Mouse (Mus musculus) forebrain, embryonic 13.5 days (tissue): ENCODE measurements at regions not wholly inside any gene's neighbourhood (a gene's known extent, or its start where the extent isn't known, plus 50 kb on each side); places are given as distances from the start of the nearest gene placed in this dataset.

ENCODE experiments used
- ATAC-seq: fragments of 200-750 bp; cut with Nextera tagmentation; 2 replicates; pipeline ENCODE4 v1.8.0; 2017
- H3K27ac ChIP-seq: fragments of 300-500 bp; sonication (generic); 2 replicates; pipeline ENCODE4 v1.5.1; 2015; ENCODE audit warnings: inconsistent platforms, mild to moderate bottlenecking, moderate library complexity
- H3K27me3 ChIP-seq: fragments of 300-500 bp; sonication (generic); 2 replicates; pipeline ENCODE4 v1.6.1; 2015; ENCODE audit warnings: mild to moderate bottlenecking, inconsistent platforms
- H3K36me3 ChIP-seq: fragments of 300-500 bp; sonication (generic); 2 replicates; pipeline ENCODE4 v1.6.1; 2015; ENCODE audit warnings: mild to moderate bottlenecking, inconsistent platforms; ENCODE audit not compliant: poor library complexity, severe bottlenecking
- H3K4me1 ChIP-seq: fragments of 300-500 bp; sonication (generic); 2 replicates; pipeline ENCODE4 v1.6.1; 2015; ENCODE audit warnings: inconsistent platforms
- H3K4me2 ChIP-seq: fragments of 300-500 bp; sonication (generic); 2 replicates; pipeline ENCODE4 v1.6.1; 2015; ENCODE audit warnings: inconsistent platforms, mild to moderate bottlenecking, moderate library complexity
- H3K4me3 ChIP-seq: fragments of 300-500 bp; sonication (generic); 2 replicates; pipeline ENCODE4 v1.5.1; 2015; ENCODE audit warnings: mild to moderate bottlenecking, inconsistent platforms
- H3K9ac ChIP-seq: fragments of 300-500 bp; sonication (generic); 2 replicates; pipeline ENCODE4 v1.6.1; 2015; ENCODE audit warnings: mild to moderate bottlenecking, inconsistent platforms
- H3K9me3 ChIP-seq: fragments of 300-500 bp; sonication (generic); replicated peaks from 2 replicates; pipeline ENCODE4 v1.6.1; 2016; ENCODE audit warnings: inconsistent platforms
- WGBS: fragments of 180-500 bp; shearing (Covaris S2); methylation state at CpG from one replicate; pipeline ENCODE4 v1.1.7; 2015; 5-methylcytosine and 5-hydroxymethylcytosine counted together

DNA sequence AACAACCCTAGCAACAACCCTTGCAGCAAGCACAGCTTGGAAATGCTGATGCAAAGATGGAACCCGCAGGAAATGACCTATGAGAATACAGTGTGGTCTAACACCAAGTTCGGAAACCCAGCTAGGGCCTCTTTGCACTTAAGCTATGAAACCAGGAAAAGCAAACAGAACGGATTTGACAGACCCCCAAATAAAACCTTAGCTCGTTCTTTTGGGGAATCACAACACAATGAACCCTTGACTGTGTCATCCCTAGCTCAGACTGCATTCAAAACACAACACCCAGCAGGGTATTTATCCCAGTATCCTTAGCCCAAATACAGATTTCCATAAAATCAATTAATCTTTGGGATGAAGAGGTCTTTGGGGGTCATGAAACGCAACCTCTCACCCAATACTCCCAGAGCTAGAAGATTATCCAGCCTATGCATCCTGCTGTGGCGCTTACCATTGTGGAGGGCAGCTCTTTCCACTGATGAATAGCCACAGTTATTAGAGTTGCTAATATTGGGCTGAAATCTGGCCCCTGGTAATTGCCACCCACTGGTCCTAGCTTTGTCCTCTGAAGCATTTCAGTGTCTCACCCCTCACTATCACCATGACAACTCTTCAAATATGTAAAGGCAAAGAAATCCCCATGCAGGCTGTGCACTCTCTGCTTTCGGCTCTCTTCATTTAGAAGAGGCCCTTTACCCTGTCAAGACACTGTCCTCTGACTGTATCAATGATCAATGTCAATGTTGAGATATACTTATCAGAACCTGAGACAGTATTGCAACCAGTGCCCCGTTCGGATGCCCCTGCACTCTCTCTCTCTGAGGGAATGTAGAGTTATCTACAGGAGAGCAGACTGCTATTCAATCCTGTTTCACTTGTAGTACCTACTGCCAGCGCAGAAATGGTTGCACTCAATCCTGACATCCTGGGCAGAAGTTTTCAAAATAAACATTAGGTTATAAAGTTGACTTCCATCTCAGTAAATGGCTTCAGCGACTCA, 277.7 kb downstream of the Ube2cbp start:
- no peaks in the 10 kb centered on the region for H3K27me3 ChIP-seq
- H3K4me2 ChIP-seq: no peak overlapping the region
- H3K9me3 ChIP-seq: no peaks in the 10 kb centered on the region
- WGBS: 18% methylated on average over 11 of the region's 11 CpGs
- H3K4me3 ChIP-seq: no peak overlapping the region
- peak; percentile 72; the same call in 1 of the 2 replicates for ATAC-seq
- H3K9ac ChIP-seq: no peak overlapping the region
- H3K27ac ChIP-seq: no peak overlapping the region
- no peaks in the 10 kb centered on the region for H3K36me3 ChIP-seq
- peaks cover 17% of the 10 kb centered on the region for H3K4me1 ChIP-seq

DNA sequence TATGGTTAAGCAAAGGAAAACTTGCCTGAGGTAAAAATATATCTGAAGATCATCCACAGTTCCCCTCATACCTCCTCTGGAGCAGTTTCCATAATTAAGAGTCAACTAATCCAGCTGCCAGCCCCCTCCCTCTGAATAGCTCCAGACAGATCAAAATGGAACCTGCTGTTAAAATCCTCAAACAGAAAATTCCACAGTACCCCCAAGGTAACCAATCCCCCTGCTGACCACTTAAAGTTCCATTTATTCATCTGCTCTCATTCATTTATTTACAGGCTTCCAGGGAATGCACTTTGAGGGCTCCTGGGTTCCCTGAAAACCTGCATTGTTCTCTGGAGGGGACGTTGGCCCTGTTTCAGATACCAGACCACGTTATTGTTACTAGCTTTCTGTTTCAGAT, 275.9 kb downstream of the Ube2cbp start:
- H3K4me3 ChIP-seq: no peak overlapping the region
- WGBS: 2% methylated on average over 2 of the region's 2 CpGs
- H3K4me2 ChIP-seq: no peak overlapping the region
- peaks cover 17% of the 10 kb centered on the region for H3K4me1 ChIP-seq
- no peaks in the 10 kb centered on the region for H3K9me3 ChIP-seq
- H3K27me3 ChIP-seq: no peaks in the 10 kb centered on the region
- ATAC-seq: 0 out of 2 replicates have a peak, but pooled peaks have one; percentile 8
- H3K9ac ChIP-seq: no peak overlapping the region
- H3K27ac ChIP-seq: no peak overlapping the region
- no peaks in the 10 kb centered on the region for H3K36me3 ChIP-seq

DNA sequence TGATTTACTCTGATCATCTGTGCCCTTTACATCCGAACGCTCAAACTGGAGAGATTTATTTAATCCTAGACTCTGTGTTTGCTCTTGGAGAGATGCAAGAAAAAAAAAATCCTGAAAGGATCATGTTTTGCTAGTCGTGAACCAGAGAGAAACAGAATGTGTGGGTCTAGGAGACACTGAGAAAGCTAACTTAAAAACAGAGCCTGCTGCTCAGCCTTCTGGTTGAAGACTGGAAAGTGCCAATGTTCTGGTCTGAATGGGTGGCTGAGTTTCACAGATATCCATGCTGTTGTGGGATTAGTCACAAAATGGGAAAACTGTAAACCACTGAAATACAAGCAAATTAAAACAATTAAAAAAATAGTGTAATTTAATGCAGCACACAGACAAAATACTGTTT, 259.7 kb downstream of the Ube2cbp start:
- 84% methylated on average over 3 of the region's 3 CpGs for WGBS
- Histone ChIP-seq H3K4me1 (no peaks in the 10 kb centered on the region), H3K4me2 (no peak overlapping the region), H3K4me3 (no peak overlapping the region), H3K27ac (no peak overlapping the region), H3K9me3 (no peaks in the 10 kb centered on the region), H3K9ac (no peak overlapping the region), H3K27me3 (no peaks in the 10 kb centered on the region), H3K36me3 (no peaks in the 10 kb centered on the region)
- no peak for ATAC-seq

DNA sequence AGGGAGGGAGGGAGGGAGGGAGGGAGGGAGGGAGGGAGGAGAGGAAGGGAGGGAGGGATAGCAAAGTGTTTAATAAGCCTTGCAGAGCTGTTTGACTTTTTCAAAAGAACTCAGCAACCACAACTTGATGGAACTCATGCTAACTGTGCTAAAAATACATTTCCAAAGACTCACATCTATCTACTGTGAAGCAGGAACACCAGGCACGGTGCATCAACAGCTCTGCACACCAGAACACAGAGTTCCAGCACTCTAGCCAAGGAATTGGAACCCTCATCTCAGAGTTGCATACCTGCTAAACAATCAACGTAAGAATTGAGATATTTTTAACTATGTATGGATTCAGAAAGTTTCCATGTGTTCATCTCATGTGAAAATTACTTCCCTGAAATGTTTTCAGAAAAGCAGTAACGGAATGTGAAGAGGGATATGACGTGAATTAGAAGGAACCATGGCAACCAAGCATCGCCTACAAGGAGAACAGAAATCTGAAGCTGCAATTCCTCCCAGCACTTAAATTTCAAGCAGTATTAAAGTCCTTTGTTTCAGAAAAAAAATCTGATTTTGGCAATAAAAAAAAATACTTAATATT, 256.3 kb downstream of the Ube2cbp start:
- no peaks in the 10 kb centered on the region for H3K4me1 ChIP-seq
- no peaks in the 10 kb centered on the region for H3K9me3 ChIP-seq
- no peaks in the 10 kb centered on the region for H3K36me3 ChIP-seq
- no peak overlapping the region for H3K4me3 ChIP-seq
- H3K27me3 ChIP-seq: no peaks in the 10 kb centered on the region
- ATAC-seq: no peak
- WGBS: 86% methylated on average over 5 of the region's 5 CpGs
- H3K9ac ChIP-seq: no peak overlapping the region
- no peak overlapping the region for H3K27ac ChIP-seq
- no peak overlapping the region for H3K4me2 ChIP-seq

DNA sequence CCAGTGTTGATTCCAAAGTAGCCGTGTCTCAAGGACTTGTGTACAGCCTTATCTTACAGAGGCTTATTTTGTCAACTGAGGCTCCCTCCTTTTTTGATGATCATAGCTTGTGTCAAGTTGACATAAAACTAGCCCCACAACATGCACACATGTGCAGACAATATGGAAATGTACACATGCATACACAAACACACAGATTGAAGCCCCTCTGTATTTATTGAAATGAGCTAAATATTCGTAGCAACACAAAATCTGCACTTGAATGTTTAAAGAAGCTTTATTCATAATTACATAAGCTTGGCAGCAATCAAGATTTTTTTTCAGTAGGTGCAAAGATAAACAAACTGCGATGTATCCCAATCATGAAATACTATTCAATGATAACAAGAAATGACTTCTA, 253.5 kb downstream of the Ube2cbp start:
- ATAC-seq: peak; percentile 62; the same call in 1 of the 2 replicates
- Histone ChIP-seq H3K4me1 (no peaks in the 10 kb centered on the region), H3K36me3 (no peaks in the 10 kb centered on the region), H3K4me3 (no peak overlapping the region), H3K9me3 (no peaks in the 10 kb centered on the region), H3K4me2 (no peak overlapping the region), H3K27ac (no peak overlapping the region), H3K27me3 (no peaks in the 10 kb centered on the region), H3K9ac (no peak overlapping the region)
- 87% methylated on average over 3 of the region's 3 CpGs for WGBS

DNA sequence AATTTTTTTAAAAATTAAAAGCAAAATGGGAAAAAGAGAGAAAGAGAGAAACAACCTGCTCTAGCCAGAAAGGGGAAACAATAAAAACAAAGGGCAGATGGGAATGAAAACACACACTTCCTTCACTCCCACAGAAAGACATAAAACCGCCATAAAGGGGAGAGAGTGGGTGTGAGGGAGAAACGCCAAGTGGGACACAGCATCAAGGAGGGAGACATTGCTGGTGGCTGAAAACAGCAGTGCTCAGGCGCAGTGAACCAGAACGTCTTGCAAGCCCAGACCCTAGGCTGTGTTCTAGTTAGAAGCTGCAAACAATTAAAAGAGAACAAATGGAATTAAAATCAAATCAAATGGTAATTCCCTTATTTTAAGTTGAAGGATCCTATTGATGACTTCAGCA, 245.1 kb downstream of the Ube2cbp start:
- Histone ChIP-seq H3K9me3 (0 out of 2 replicates have a peak, but pooled peaks cover 3% of the 10 kb centered on the region), H3K36me3 (no peaks in the 10 kb centered on the region)
- 87% methylated on average over 4 of the region's 4 CpGs for WGBS

DNA sequence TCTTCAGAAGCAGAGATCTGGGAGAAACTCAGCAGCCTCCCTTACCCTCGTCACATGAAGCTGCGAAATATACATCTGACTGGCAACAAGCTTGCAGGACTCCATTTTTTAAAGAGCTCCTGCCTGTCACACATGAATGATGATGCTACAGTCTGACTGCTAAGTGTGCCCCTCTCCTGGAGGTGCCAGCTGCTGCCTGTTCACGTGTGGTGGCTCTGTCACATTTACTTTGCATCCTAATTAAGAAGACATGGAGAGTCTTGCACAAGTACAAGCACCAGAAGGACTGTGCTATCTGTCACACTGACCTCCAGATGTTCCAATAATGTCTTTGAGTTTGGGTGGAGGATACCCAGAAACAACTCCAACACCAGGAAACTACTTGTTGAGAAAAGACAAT, 240.2 kb downstream of the Ube2cbp start:
- no peak overlapping the region for H3K4me3 ChIP-seq
- ATAC-seq: no peak
- H3K4me1 ChIP-seq: no peaks in the 10 kb centered on the region
- H3K9ac ChIP-seq: no peak overlapping the region
- H3K27ac ChIP-seq: no peak overlapping the region
- H3K4me2 ChIP-seq: no peak overlapping the region
- no peaks in the 10 kb centered on the region for H3K36me3 ChIP-seq
- H3K27me3 ChIP-seq: peaks cover 3% of the 10 kb centered on the region; the same call in 1 of the 2 replicates
- no peaks in the 10 kb centered on the region for H3K9me3 ChIP-seq
- 56% methylated on average over 3 of the region's 3 CpGs for WGBS

More for the DNA sequence above, 245.1 kb downstream of the Ube2cbp start:
- H3K4me3 ChIP-seq: no peak overlapping the region
- no peaks in the 10 kb centered on the region for H3K27me3 ChIP-seq
- H3K9ac ChIP-seq: no peak overlapping the region
- no peak overlapping the region for H3K27ac ChIP-seq
- H3K4me1 ChIP-seq: no peaks in the 10 kb centered on the region
- ATAC-seq: no peak
- H3K4me2 ChIP-seq: no peak overlapping the region

DNA sequence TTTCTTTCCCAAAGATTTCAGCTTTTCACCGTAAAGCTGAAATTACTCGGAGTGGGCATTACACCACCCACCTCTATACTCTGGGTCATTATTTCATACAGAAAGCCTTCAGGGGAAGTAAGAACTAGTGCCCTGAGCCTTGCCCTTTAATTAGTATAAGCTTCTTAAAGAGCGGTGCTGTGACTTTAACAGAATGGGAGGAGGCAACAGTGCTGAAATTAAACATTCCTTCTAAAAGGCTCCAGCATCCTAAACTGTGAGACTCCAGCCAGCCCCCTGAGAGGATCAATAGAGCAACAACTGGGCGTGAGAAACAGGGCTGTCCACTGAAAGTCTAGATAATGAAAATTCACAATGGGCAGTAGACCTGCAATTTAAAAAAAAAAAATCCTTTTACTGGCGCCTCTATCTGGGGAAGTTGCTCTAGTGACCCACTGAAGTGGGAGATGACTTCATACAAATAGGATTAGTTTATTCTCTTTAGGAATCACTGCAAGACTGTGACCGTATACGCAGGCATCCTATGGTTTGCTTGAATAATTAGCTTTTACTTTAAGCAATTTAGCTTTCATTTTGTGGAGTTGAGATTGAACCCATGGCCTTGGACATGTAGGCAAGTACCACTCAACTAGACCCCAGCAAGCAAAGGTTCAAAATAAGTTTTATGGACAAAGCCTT, 233.9 kb downstream of the Ube2cbp start:
- Histone ChIP-seq H3K27me3 (peaks cover 3% of the 10 kb centered on the region; the same call in 1 of the 2 replicates), H3K36me3 (no peaks in the 10 kb centered on the region), H3K4me1 (peaks cover 15% of the 10 kb centered on the region), H3K9me3 (0 out of 2 replicates have a peak, but pooled peaks cover 2% of the 10 kb centered on the region), H3K9ac (no peak overlapping the region), H3K27ac (no peak overlapping the region), H3K4me3 (no peak overlapping the region), H3K4me2 (no peak overlapping the region)
- ATAC-seq: no peak
- 4% methylated on average over 7 of the region's 7 CpGs for WGBS

DNA sequence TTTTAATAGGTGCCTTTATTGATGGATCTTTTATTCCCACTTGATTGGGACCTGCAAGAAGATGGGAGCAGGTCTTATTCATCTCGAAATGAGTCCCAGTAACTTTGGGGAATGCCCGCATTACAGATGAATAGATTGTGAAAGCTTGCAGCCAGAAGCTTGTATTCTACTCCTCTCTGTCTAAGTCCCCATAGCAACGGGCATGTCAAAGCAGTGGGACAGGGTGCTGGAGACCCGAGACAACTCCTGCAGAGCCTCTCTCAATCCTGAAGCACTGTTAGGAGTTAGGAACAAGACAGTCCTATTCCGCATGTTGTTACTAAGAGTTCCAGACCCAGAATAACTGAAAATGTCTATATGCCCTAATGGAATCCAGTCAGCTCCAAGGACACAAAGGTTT, 233.1 kb downstream of the Ube2cbp start:
- WGBS: 11% methylated on average over 5 of the region's 5 CpGs
- ATAC-seq: peak; percentile 83
- Histone ChIP-seq H3K36me3 (no peaks in the 10 kb centered on the region), H3K9me3 (peaks cover 7% of the 10 kb centered on the region; the same call in 1 of the 2 replicates), H3K4me1 (peaks cover 15% of the 10 kb centered on the region), H3K9ac (no peak overlapping the region), H3K27me3 (peaks cover 3% of the 10 kb centered on the region; the same call in 1 of the 2 replicates), H3K27ac (no peak overlapping the region), H3K4me3 (no peak overlapping the region), H3K4me2 (no peak overlapping the region)

DNA sequence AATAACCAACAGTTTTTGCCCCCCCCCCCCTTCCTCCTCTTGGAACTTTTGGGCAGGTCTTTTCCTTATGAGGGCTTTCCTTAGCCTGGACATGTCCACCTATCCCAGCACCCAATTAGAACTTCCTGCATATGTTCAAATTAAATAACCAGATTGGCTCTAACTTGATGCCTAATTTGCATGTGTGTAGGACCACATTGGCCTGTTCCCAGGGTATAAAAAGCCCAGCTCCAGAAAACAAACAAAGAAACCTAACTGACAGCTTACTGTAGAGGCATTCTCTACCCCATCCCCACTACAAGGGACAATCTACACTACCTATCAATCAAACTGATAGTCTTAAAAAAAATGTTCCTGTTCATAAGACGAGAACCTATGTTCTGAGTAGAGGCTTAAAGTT, 232.6 kb downstream of the Ube2cbp start:
- H3K4me1 ChIP-seq: peaks cover 15% of the 10 kb centered on the region
- ATAC-seq: peak; percentile 79
- H3K4me3 ChIP-seq: no peak overlapping the region
- peaks cover 3% of the 10 kb centered on the region; the same call in 1 of the 2 replicates for H3K27me3 ChIP-seq
- no peak overlapping the region for H3K9ac ChIP-seq
- WGBS: 29% methylated on average over 1 of the region's 1 CpGs
- H3K4me2 ChIP-seq: no peak overlapping the region
- peaks cover 7% of the 10 kb centered on the region; the same call in 1 of the 2 replicates for H3K9me3 ChIP-seq
- H3K36me3 ChIP-seq: no peaks in the 10 kb centered on the region
- no peak overlapping the region for H3K27ac ChIP-seq

DNA sequence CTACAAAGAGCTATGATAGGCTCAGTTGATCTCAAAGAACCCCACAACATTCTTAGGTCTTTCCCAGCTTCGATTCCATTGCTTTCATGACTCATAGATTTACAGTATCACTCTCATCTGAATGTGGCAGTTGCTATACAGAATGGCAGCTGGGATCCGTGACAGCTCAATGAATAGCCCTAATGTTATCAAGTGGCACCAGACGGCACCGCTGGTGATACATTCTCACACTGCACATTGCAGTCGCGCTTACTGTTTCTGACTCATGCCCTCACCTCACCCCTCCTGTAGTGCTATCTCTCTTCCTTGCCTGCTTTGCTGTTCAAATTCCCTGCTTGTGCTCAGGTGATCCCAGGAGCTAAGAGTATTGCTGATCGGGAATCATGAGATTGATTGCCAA, 231.0 kb downstream of the Ube2cbp start:
- Histone ChIP-seq H3K9ac (no peak overlapping the region), H3K4me1 (peaks cover 15% of the 10 kb centered on the region), H3K36me3 (no peaks in the 10 kb centered on the region), H3K27ac (no peak overlapping the region), H3K4me3 (no peak overlapping the region), H3K4me2 (no peak overlapping the region), H3K9me3 (peaks cover 7% of the 10 kb centered on the region; the same call in 1 of the 2 replicates), H3K27me3 (no peaks in the 10 kb centered on the region)
- WGBS: 90% methylated on average over 7 of the region's 7 CpGs
- ATAC-seq: no peak

DNA sequence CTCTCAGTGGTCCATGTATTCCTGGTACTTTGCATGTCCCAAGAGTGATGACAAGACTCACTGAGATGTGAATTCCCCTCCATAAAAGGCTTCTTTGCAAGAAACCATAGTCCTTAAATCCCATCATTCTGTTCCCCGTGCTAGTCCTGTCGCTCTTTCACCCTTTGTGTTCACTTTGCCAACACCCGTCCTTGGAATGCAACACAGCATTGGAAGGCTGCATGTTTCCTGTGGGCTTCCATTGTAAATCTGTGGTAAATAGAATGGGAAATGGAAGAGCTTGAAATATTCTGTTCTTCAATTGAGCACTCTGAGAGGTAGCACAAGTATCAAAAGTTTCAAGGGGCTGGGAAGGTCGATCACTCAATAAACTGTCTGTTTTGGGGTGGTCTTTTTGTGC, 226.1 kb downstream of the Ube2cbp start:
- ATAC-seq: no peak
- Histone ChIP-seq H3K27ac (no peak overlapping the region), H3K27me3 (no peaks in the 10 kb centered on the region), H3K4me3 (no peak overlapping the region), H3K4me2 (no peak overlapping the region), H3K36me3 (no peaks in the 10 kb centered on the region), H3K9me3 (peaks cover 7% of the 10 kb centered on the region; the same call in 1 of the 2 replicates), H3K4me1 (no peaks in the 10 kb centered on the region), H3K9ac (no peak overlapping the region)
- WGBS: 60% methylated on average over 4 of the region's 4 CpGs
